Mouse (Mus musculus) urinary bladder, postnatal 4 days (tissue): Measurements from ENCODE around the gene Mrps7.

Experiments used
- DNase-seq, 2 experiments: peaks; one replicate each; pipeline ENCODE4 v3.0.0; 2021 to 2022; ENCODE audit warnings: low spot score in 2 of 2

The Mrps7 gene

DNA sequence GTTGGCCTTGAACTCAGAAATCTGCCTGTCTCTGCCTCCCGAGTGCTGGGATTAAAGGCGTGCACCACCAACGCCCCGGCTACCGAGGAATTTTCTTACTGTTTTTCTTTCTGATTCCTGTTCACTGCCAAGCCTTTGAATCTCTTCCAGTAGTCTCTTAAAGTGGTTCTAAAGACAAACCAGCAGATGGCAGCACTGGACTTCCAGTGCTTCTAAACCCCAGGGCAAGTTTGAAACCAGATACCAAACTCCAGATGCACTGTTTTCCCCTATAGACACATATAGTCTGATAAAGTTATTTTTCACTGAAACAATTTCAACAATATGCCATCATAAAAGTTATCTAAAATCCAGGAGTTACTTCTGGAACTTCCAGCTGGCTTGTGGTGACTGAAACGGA lies 43.7 kb downstream of the Mrps7 start:
- DNase-seq: no peak

DNA sequence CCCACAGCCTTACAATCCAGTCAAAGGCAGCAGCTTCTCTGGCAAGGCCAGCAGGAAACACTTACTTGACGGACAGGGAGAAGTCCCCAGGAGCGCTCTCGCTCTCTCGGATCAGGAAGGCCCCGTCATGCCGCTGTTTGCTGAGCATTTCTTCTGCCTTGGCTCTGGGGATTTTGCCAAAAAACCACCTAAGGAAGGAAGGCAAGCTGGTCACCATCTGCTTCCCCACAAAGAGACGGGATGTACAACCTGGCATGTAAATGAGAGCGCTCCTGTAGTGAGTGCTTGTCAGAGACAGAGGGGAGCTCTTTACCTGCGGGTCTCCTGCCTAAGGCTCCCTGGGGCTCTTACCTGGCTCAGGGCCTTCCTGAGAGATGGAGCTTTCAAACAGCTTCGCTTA lies 46.0 kb downstream of the Mrps7 start:
- DNase-seq: no peak

DNA sequence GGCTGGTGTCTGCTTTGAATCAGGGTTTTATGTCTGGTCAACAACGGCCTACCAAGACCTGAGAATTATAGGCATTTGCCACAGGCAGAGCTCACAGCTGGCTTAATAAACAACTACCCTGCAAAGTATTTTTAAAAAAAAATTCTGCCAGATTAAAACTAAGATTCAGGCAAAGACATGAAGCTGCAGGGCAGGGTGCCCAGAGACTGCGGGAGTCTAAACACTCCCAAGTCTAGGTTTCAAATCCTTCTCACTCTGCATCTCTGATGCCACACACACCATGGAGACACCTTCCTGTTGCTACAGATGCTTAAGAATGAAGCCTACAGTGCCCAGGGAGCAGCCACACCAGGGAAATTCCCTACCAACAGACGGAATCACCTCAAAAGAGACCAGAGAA lies 48.0 kb downstream of the Mrps7 start:
- no peak for DNase-seq

DNA sequence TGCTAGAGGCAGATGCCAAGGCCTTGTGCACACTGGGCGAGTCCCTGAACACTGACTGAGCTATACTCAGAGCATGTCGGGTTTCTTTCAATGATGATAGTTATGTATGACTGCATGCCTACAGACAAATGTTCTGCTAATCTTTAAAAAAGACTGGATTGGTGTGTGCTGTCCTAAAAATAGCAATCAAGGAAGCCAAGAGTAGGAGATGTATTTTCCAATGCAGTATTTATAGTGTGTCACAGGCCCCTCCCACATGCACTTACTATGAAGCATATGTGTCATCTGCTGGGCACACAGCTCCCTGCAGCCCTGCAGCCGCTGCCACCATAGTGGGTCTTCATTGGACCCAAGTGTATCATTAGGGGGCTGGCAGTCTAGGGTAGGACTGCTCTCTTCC lies 49.5 kb downstream of the Mrps7 start:
- DNase-seq: no peak

DNA sequence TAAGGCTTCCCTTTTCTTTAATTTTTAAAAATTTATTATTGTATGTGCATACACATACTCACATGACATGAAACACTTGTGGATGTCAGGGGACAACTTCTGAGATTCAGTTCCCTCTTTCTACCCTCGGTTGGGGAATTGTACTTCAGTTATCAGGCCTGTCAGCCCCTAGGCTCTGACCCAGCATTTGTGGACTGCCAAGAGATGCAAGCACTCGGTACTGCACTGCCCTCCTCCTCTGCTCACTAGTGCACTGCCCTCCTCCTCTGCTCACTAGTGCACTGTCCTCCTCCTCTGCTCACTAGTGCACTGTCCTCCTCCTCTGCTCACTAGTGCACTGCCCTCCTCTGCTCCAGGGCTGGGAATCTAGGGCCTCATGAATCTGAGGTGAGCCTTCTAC lies 50.4 kb downstream of the Mrps7 start:
- no peak for DNase-seq
